Mouse (Mus musculus): ENCODE measurements around the gene Ppy.

The Ppy gene

DNA sequence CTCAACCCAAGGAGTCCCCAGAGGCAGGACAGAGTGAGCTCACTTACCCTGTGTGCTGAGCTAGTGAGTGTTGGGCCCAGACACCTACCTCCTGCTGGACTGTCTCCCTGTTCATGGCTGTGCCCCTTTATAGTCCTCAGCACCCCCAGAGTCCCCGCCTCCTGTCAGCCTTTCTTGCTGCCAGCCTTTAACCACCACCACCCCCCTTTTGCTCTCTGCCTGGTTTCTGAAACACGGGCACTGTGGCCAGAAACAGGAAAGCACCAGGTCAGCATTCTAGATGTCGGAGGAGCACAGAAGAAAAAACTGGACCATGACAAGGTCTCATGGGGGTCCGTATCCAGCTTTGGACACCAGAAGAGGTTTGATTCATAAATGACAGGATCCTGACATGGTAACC, at the start of gene Ppy:
TSS of gene Ppy (minus strand) at position 101 of the 400 bp plus-strand sequence.
- DNase-seq (ENCODE audit: low spot score in 2 of 2), result no peak

DNA sequence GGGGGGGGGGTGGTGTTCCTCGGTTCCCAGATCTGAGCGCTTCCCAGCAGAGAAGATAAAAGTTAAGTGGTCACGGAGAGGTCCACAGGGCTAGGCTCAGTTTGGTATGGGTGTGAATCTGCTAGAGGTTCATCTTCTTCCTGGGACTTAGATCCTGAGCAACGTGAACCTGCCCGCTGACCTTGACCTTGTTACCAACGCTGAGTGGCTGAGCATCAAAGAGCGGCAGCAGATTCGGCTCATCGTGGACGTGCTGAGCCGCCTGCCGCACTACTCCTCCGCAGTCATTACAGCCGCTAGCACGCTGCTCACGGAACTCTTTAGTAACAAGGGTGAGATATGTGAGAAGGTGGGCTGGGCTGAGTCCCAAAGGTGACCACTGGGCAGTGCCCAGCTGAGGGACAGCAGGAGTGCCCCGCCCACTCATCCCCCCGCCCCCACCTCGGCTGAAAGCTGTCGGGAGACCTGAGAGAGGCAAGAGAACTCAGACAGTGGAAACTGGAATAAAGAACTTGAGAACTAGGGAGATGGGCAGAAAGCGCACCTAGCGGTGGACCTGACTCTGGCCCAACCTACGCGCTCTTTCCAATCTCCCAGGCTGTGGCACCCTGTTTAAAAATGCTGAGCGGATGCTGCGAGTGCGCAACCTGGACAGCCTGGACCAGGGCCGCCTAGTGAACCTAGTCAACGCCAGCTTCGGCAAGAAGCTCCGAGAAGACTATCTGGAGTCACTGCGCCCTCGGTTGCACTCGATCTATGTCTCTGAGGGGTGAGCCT, 46.3 kb upstream of the Ppy start:
- DNase-seq (ENCODE audit: low spot score in 2 of 2), result no peak

DNA sequence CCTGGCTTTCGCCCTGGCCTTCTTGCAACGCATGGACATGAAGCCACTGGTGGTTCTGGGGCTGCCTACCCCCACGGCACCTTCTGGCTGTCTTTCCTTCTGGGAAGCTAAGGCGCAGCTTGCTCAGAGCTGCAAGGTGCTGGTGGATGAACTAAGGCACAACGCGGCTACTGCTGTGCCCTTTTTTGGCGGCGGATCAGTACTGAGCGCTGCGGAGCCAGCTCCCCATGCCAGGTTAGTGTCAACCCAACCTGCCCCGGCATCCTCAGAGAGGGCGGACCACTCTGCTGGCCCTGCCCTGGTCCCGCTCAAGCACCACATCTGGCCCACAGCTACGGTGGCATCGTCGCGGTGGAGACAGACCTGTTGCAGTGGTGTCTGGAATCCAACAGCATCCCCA, 45.4 kb upstream of the Ppy start:
- no peak for DNase-seq (ENCODE audit: low spot score in 2 of 2)

DNA sequence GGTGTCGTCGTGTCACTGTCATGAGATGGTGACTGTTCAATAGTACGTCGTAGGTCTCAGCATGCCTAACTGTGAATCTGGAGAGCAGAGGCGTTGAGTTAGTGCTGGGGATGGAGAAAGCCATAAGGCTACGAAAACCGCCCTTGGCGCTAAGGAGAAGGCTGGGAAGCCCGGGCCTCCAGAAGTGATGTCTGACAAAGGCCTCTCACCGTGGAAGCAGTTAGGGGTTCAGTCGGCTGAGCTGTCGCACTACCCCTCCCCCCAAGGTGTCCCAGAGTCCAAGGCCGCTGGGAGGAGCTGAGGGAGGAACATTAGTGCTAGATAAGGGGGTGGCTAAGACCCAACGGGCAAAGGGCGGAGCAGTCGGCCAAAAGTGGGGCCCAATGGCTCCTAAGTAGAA, 44.9 kb upstream of the Ppy start:
- no peak for DNase-seq (ENCODE audit: low spot score in 2 of 2)

DNA sequence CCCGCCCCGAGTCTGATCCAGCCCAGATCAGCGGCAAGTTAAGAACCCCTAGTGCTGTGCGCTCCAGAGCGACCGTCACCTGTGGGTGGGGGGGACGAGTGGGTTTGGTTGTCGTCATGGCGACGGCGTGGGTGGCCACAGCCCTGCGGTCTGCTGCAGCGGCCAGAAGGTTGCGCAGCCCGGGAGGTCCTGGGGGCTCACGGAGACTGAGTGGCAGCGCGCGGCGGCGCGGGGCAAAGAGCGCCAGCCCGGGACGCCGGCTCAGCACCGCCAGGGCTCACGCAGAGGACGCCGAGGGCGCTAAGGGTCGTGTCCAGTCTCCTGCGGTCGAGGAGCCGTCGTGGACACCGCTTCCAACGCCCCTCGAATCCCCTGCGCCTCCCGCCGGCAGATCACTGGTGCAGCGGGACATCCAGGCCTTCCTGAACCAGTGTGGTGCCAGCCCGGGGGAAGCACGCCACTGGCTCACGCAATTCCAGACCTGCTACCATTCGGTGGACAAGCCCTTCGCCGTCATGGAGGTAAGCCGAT, 44.4 kb upstream of the Ppy start, which contains the start of gene Nags:
TSS of gene Nags (plus strand) at position 43 of the 531 bp plus-strand sequence.
- no peak for DNase-seq (ENCODE audit: low spot score in 2 of 2)

DNA sequence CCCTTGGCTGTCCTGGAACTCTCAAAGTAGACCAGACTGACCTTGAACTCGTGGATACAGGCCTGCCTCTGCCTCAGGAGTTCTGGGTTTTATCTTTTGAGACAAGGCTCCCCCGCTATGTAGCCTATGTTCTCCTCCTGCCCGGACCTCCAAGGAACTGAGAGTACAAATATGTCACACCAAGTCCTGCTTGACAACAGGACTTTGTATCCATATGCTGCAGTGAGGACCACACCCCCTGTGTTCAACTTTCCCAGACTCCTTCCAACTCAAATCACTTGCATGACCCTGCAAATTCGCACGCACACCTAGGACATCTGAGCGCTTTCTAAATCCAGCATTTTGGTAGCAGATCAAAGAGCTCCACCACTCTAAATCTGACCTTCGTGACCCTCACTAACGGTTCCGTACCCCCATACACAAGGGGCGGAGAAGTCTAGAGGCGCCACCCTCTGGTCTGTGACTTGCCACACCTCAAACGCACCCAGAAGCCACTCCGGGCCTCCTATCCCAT, 43.9 kb upstream of the Ppy start:
- no peak for DNase-seq (ENCODE audit: low spot score in 2 of 2)

DNA sequence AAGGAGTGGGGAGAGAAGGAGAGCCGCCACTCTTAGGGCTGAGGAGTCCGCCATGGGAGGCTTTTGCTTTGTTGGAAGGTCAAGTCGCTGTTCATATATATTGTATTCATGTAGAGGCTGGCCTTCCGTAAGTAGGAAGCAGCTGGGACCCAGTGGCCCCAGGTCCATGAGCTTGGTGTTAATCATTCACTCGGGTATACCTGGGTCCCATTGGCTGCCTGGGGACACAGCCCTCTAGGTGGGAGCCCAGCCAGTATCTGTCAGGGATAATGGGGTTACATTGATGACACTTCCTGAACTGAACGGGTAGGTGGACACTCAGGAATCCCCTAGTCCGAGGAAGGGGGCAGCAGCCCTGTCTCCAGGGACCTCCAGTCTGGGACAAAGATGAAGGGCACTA, 41.2 kb upstream of the Ppy start:
- DNase-seq (ENCODE audit: low spot score in 2 of 2), result no peak

DNA sequence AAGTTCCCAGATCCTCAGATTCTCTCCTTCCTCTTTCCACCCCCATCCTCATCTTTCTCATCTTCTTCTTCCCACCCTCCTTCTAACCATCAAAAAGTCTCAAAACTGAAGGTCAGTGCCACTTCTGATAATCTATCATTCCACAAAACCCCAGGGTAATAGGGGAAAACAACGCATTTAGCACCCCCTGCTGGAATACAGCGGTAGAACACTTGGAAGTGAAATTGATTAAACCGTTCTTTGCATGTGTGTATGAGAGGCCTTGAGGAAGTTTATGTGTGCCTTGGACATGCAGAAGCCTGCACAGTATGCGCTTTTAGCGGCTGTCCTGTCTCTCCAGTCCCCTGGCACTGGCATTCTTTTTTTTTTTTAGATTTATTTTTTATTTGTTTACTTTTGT, 39.4 kb upstream of the Ppy start:
- DNase-seq (ENCODE audit: low spot score in 2 of 2), result peak; percentile 80 to 82

DNA sequence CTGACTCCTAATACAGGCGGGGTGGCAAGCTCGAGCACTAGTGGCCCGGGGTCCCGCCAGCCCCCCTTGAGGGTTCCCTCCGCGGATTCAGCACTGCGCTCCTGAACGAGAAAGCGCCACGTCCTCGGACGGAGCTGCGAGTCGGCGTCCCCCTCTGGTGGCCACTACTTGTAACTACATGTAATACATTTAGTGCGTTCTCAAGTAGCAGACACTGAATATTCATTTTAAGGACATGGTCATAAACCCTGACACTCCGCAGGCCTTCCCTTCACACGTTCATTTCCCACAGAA, 37.3 kb upstream of the Ppy start:
- peak; percentile 66 to 73 for DNase-seq (ENCODE audit: low spot score in 2 of 2)

DNA sequence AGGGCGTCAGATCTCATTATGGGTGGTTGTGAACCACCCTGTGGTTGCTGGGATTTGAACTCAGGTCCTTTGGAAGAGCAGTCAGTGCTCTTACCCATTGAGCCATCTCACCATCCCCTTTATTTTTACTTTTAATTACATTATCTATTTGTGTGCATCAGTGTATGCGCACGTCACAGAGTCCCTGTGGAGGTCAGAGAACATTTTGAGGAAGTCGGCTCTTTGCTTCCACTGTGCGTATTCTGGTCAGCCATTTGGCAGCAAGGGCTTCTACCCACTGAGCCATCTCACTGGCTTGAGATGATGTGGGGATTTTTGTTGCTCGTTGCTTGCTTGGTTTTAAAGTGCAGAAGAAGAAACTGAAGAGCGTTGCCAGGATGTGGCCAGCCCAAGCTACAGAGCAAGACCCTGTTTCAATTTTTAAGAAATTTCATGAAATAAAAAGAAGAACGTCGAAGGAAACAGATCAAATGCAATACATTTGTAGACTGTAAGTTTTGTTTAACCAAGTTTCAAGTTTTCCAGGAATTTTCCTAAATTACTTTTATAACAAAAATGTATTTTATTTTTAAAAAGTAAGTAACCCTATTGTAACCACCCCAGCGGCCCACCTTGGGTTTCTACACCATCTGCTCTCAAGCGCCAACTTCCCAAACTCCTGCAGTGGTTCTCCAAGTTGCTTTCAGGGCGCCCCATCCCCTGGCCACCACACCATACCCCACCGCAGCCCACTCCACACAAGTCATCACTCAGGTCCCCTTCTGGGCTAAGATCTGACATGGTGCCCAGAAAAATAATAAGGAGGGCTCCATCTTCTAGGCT, 36.7 kb upstream of the Ppy start:
- DNase-seq (ENCODE audit: low spot score in 2 of 2), result no peak

DNA sequence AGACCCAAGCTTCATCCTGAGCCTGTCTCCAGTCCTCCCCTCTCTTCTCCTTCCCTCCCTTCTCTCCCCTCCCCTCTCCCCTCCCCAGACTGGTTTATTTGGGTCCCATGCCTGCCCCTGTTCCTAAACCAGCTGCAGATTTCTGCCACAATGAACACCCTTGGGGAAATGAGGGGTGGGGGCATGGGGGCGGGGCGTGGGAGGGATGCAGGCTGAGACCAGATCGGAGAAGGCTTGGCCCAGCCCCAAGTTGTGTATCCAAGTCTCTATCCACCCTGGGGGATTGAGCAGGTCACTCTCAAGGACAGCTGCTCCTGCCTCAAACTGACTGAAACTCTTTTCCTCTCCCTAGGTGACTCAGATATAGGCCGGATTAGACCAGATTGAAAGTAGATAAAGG, 33.4 kb upstream of the Ppy start:
- no peak for DNase-seq (ENCODE audit: low spot score in 2 of 2)

DNA sequence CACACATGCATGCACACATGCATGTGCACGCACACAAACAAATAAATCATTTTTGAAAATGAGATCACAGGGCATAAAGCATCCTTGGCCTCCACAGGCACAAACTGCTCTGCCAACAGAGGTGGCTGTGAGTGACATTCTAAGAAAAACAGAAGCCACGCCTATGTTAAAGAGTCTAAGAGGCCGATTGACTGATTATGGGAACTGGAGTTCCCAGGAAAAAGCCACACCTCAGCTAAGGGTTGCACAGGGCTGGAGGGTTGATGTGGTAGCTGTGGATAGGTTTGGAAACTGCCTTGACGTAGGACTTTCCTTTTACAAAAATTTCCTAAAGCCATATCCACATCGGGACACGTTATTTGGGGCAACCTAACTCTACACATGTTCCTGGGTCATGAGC, 16.3 kb upstream of the Ppy start:
- DNase-seq (ENCODE audit: low spot score in 2 of 2), result no peak

DNA sequence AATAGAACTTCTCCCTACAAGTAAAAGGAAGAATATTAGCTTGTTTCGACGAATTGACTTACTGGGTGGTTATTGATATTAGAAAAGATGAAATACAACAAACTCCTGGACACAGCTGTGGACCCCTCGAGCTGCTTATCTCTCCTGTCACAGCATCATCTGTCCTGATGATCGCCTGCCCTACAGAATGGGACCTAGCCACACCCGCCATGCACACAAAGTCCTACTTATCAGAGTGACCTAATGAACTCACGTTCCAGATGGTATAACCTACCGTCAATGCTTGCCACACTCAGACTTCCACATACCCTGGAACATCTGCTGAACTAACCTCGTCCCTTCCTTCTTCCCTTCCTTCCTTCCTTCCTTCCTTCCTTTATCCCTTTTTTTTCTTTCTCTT, 15.1 kb upstream of the Ppy start:
- no peak for DNase-seq (ENCODE audit: low spot score in 2 of 2)

DNA sequence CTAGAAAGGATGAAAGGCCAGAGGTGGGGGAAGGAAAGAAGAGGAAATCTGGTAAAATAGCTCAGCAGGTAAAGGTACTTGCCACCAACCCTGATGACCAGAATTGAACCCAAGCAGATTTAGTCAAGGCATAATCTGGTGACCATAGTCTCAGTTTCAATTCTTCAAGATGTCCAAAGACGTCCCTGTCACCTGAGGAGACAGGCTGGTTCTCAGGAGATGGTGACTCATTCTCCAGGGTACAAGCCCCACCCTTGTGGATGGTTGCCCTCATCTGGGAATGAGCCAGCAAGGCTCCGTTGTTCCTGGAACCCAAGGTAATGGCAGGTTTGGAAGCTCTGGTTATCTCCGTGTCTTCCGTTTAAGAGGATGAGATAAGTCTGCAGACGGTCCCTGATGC, 10.5 kb upstream of the Ppy start:
- no peak for DNase-seq (ENCODE audit: low spot score in 2 of 2)

DNA sequence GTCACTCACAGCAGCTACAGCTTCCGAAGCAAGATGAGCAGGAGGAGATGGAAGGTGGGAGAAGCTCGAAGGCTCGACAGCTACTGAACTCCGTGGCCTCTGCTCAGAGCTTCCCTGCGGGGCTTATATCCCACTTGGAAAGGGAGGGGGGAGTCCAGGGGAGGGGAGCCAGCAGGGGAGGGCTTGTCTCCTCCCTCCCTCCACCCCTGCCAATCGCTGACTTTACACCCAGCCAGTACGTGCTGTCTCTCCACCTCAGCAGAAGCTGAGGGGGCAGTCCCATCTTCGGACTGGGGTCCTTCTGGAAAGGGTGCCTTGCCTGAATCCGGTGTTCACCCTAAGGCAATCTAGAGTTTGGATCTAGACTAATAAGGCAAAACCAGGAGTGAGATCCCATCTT, 6.6 kb upstream of the Ppy start, which contains the start of gene Pyy:
TSS of gene Pyy (minus strand) at position 101 of the 400 bp plus-strand sequence.
- no peak for DNase-seq (ENCODE audit: low spot score in 2 of 2)

DNA sequence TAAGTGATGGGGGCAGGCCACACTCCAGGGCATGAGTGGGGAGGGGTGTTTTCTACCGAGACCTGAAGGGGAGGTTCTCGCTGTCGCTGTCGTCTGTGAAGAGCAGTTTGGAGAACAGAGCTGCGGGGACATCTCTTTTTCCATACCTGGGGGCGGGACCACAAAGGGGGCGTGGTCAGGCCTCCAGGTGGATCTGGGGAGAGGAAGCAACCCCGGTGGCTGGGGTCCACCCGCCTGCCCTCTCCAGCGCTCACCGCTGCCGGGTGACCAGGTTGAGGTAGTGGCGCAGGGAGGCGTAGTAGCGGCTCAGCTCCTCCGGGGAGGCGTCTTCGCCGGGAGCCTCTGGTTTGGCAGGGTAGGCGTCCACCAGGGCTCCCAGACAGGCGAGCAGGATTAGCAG, 5.8 kb upstream of the Ppy start:
- DNase-seq (ENCODE audit: low spot score in 2 of 2), result no peak

DNA sequence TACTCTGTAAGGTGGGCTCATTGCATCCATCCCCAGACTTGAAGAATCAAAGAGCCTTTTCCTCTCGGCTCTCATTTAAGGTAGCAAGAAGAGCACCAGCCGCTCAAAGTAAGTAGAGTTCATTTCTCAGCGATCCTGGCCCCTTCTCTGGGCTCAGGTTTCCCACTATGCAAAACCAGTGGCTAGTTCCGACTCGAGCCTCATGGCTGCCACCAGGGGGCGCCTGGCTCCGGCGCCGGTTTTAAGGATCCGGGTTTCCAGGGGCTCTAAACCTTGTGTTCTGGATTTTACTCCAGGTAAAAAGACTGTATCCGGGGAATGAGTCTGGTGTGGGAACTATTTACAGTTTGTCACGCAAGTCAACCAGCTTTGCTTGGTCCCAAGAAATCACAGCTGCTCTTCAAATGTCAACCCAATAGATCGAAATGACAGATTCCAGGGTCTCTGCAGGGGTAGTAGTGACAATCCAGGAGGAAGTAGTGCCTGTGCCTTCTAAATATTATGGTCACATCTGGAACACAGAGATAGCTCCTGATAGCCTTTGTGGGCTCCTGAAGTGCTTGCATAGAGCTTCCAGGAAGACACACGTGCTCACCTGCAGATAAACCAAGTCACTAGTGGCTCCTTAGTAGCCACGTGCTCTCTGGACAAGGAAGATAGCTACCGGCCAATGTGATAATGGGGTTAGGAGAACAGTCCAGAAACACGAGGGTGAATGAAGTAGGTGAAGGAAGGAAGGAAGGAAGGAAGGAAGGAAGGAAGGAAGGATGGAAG, 1.6 kb upstream of the Ppy start:
- DNase-seq (ENCODE audit: low spot score in 2 of 2), result peak; percentile 60 to 72

DNA sequence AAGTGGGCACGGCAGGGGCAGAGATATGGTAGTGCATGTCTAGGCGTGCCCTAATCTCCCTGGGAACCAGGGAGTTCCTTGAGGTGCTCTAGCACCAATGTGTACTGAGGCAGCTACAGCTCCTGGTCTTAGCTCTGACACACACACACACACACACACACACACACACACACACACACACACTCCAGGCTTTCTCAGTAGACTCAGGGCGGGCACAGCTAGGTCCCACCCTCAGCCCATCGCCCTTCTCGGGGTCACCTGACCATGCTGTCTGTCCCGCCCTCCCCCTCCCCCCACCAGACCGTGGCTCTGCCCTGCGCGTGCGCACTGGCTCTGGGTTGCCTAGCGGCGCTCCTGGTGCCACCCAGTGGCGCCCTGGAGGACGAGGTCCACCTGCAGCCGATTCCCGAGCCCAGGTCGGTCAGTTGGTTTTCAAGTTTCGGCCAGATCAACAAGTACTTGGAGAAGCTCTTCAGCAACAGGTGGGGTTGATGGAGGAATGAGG, 4.2 kb downstream of the Ppy start:
- peak; percentile 60 to 63 for DNase-seq (ENCODE audit: low spot score in 2 of 2)

DNA sequence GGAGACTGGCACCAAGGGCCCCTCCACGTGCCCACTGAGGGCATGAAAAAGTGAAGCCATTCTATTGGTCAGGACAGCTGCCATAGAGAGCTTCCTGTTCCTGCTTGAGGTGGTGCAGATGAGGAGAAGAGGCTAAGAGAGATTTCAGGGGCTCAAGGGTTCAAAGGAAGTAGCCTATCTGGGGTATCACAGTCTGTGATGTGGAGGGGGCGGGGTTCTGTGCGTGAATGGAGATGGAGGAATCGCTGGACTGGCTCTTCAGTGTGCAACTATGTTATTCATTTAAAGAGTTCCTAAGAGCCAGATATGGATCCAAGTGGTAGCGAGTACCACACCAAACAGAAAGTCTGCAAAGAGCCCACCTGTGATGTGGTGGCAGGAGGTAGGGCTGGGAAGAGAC, 4.7 kb downstream of the Ppy start:
- no peak for DNase-seq (ENCODE audit: low spot score in 2 of 2)

DNA sequence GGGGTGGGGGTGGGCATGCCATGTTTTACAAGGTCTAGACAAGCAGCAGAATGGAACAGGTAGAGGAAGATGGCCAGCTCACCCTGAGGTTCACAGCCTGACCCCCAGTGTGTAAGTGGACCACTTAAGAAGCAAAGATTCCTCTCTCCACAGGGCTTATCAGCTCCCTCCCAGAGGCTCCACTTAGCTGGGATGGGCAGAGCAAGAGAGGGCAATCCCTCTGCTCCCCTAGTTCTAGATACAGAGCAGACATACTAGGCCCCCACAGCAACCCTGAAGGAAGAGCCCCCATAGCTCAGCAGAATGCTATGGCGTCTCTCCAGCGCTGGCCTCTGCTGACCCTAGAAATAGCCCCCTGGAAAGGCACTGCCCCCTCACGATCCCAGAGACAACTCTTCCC, 5.4 kb downstream of the Ppy start:
- no peak for DNase-seq (ENCODE audit: low spot score in 2 of 2)

DNA sequence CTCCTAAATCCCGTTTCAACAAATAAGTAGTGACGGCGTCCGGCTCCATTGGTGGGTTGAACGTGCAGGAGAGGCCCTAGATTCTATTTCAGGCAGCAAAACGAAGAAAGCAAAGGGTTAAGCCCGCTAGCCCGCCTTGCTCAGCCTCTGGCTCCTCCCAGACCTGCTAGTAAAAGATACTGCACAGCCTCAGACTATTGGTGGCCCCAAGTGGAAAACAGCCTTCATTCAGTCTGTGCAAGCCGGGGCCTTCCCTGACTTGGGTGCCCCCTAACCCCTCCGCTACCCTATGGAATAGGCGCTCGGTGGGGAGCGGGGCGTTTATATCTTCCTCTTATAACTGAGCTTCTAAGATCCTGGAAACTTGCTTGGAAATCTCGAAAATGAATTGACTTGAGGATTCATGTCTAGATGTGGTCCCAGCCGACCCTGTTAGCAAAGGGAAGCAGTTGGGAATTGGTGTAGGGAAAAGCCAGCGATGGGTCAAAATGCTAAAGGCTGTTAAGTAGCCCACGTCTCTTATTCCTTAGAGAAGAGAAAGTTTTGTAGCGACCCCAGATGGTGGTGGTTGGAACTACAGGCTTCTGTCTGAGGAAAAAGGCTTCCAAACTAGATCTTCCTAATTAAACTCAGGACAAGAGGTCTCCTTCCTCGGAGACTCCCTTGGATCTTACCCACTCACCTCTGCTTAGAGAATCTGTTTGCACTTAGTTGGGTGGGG, 11.9 kb downstream of the Ppy start:
- DNase-seq (ENCODE audit: low spot score in 2 of 2), result peak; percentile 75 to 80

Data from right cerebral cortex, adult 2 months (tissue).